Mouse (Mus musculus) embryonic facial prominence, embryonic 11.5 days (tissue): Measurements from ENCODE around the gene Gm3411. TPM values are rescaled to one million over a fixed set of nuclear protein-coding genes. Genes with fewer than 3 reads are reported as not detected.
"Not testable (repeated sequence)": the region's sequence is repeated elsewhere in the genome, so short reads cannot be mapped to it uniquely, and the experiment has no call there.

ENCODE experiments used
- ATAC-seq: fragments of 200-750 bp; cut with Nextera tagmentation; replicated peaks from 2 replicates; pipeline ENCODE4 v1.8.0; 2017; ENCODE audit warnings: low read depth; ENCODE audit not compliant: insufficient number of reproducible peaks, low FRiP score, low TSS enrichment
- DNase-seq: peaks from one replicate; pipeline ENCODE4 v3.0.0-alpha.2; 2015; ENCODE audit warnings: low spot score
- H3K27ac ChIP-seq: fragments of 300-500 bp; sonication (generic); replicated peaks from 2 replicates; pipeline ENCODE4 v1.5.1; 2014; ENCODE audit warnings: mild to moderate bottlenecking, low read depth, low read length, control low read depth
- H3K27me3 ChIP-seq: fragments of 300-500 bp; sonication (generic); 2 replicates; pipeline ENCODE4 v1.6.1; 2014; ENCODE audit warnings: mild to moderate bottlenecking, low read length, moderate library complexity, mixed read lengths; ENCODE audit not compliant: control insufficient read depth, insufficient read depth
- H3K36me3 ChIP-seq: fragments of 300-500 bp; sonication (generic); replicated peaks from 2 replicates; pipeline ENCODE4 v1.6.1; 2014; ENCODE audit warnings: low read depth, mild to moderate bottlenecking, low read length, moderate library complexity, mixed read lengths; ENCODE audit not compliant: control insufficient read depth, insufficient read depth
- H3K4me1 ChIP-seq: fragments of 300-500 bp; sonication (generic); 2 replicates; pipeline ENCODE4 v1.6.1; 2014; ENCODE audit warnings: low read length, mixed read lengths; ENCODE audit not compliant: control insufficient read depth, insufficient read depth
- H3K4me2 ChIP-seq: fragments of 300-500 bp; sonication (generic); 2 replicates; pipeline ENCODE4 v1.6.1; 2014; ENCODE audit warnings: low read depth, mild to moderate bottlenecking, control low read depth, low read length, moderate library complexity
- H3K4me3 ChIP-seq: fragments of 300-500 bp; sonication (generic); 2 replicates; pipeline ENCODE4 v1.5.1; 2014; ENCODE audit warnings: low read depth, low read length, control low read depth
- H3K9ac ChIP-seq: fragments of 300-500 bp; sonication (generic); replicated peaks from 2 replicates; pipeline ENCODE4 v1.6.1; 2014; ENCODE audit warnings: mild to moderate bottlenecking, control low read depth, low read length
- H3K9me3 ChIP-seq: fragments of 300-500 bp; sonication (generic); replicated peaks from 2 replicates; pipeline ENCODE4 v1.6.1; 2016; ENCODE audit warnings: mild to moderate bottlenecking, low read length, inconsistent platforms, mixed read lengths; ENCODE audit not compliant: control insufficient read depth
- WGBS: fragments of 180-500 bp; shearing (Covaris S2); extraction: QIAGEN DNeasy Blood & Tissue Kit; methylation state at CpG from one replicate; pipeline ENCODE4 v1.1.7; 2014; 5-methylcytosine and 5-hydroxymethylcytosine counted together
- polyA plus RNA-seq: library from polyadenylated mRNA; unstranded; fragments of >200 nt; fragmentation: Nextera tagmentation; extraction: Ambion mirVana; gene quantifications from 2 replicates; pipeline ENCODE4 v1.2.1, GENCODE M21; 2014

The Gm3411 gene
- polyA plus RNA-seq = 1.5 and 2.3 TPM in 2 replicates

DNA sequence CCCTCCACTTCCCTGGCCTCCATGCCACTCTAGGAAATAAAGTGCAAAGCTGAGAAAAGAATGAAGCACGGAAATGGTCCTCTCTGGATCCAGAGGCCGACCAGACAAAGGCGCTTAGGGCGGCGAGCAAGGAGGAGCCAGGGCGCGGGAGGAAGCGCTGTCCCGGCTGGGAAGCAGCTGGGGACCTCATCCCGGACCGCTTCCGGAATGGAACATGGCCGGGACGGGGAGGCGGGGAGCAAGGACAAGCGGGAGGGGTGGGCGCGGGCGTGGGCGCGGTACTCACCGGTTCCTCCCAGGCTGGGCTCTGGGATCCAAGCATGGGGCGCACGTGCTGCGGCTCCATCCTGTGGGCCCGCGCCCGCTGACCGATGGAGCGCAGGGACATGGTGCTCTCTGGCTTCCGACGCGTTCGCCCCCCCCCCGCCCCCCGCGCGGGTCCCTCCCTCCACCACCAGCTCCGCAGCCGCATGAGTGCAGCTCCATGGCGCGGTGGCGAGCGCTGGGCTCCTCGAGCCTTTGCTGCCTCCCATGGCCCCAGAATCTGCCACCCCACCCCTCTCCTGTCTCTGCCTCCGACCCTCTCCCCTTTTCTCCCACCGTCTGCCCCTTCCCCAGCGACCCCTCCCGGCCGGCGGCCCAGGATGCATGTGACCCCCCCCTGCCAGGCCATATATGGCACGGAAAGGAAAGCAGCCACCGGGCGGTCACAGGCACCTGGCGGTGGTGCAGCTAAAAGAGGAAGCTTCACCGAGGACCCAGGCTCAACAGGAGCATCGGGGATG, at the start of gene Gm3411:
Gene Gm3411, minus strand, starts transcription at position 320 of the 785 bp plus-strand sequence.
- H3K27me3 ChIP-seq, H3K36me3 ChIP-seq, H3K9me3 ChIP-seq, ATAC-seq, H3K4me1 ChIP-seq, H3K27ac ChIP-seq: not testable (repeated sequence)
- Histone ChIP-seq H3K4me3 (peak within 1 kb of the TSS; percentile 40), H3K9ac (peak within 1 kb of the TSS; percentile 60), H3K4me2 (peak within 1 kb of the TSS; percentile 56)
- DNase-seq = peak; percentile 44
- under 1% methylated on average over 44 of the region's 57 CpGs for WGBS

DNA sequence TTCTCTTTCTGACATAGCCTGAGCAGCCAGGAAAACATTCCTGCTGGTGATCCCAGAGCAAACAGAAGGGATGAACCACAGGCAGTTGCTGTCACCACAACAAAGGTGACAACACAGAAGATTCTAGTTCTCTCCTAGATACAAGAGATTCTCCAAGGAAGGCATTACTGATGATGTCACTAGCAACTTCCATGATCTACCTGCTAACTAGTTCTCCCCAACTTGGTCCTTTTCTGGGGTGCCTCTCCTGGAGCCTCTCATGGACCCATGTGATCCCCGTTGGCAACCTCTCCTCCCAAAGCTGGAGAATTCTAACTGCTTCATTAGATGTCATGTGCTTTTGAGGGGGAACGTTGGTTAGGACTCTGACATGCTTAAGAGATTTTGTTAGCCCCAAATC, 17.7 kb upstream of the Gm3411 start, which contains the start of gene Gm21103:
Gene Gm21103, minus strand, starts transcription at position 101 of the 400 bp plus-strand sequence.
- H3K4me1 ChIP-seq, H3K27me3 ChIP-seq, H3K27ac ChIP-seq, H3K4me3 ChIP-seq, DNase-seq, H3K9ac ChIP-seq, H3K36me3 ChIP-seq, H3K4me2 ChIP-seq, H3K9me3 ChIP-seq, ATAC-seq: not testable (repeated sequence)
- 88% methylated on average over 2 of the region's 2 CpGs for WGBS

DNA sequence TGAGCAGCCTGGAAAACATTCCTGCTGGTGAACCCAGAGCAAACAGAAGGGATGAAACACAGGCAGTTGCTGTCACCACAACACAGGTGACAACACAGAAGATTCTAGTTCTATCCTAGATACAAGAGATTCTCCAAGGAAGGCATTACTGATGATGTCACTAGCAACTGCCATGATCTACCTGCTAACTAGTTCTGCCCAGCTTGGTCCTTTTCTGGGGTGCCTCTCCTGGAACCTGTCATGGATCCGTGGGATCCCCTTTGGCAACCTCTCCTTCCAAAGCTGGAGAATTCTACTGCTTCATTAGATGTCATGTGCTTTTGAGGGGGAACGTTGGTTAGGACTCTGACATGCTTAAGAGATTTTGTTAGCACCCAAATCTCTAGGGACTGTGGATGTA, 67.9 kb downstream of the Gm3411 start, which contains the start of gene Gm21560:
Gene Gm21560, minus strand, starts transcription at position 101 of the 400 bp plus-strand sequence.
- not testable (repeated sequence) for H3K4me1 ChIP-seq, H3K4me2 ChIP-seq, H3K36me3 ChIP-seq, ATAC-seq, H3K27ac ChIP-seq, H3K9me3 ChIP-seq, H3K9ac ChIP-seq, H3K4me3 ChIP-seq, H3K27me3 ChIP-seq, DNase-seq
- WGBS = 64% methylated on average over 1 of the region's 2 CpGs

Other genes starting within 250 kb of the Gm3411 start
- gene Gm6337, start 229.0 kb downstream of the Gm3411 start, polyA plus RNA-seq = not detected in 2 replicates
- 1.3 and 2.2 TPM in 2 replicates for gene Gm8206, start 193.3 kb downstream of the Gm3411 start, polyA plus RNA-seq
- gene Gm3468, start 178.6 kb downstream of the Gm3411 start, polyA plus RNA-seq = 2.8 and 4.3 TPM in 2 replicates
- not detected in 2 replicates for gene Gm3476, start 161.4 kb downstream of the Gm3411 start, polyA plus RNA-seq
- not detected in 2 replicates for gene Gm21560, start 68.0 kb downstream of the Gm3411 start, polyA plus RNA-seq
- gene Gm21103, start 17.6 kb upstream of the Gm3411 start, polyA plus RNA-seq = not detected in 2 replicates
- gene Gm3618, start 56.4 kb upstream of the Gm3411 start, polyA plus RNA-seq = not detected in 2 replicates
- 0.27 TPM in 1 of 2 replicates, not detected in the other for gene Gm16440, start 103.1 kb upstream of the Gm3411 start, polyA plus RNA-seq
- 1.8 and 2.1 TPM in 2 replicates for gene Gm3591, start 125.2 kb upstream of the Gm3411 start, polyA plus RNA-seq
- not detected in 2 replicates for gene Gm3594, start 157.4 kb upstream of the Gm3411 start, polyA plus RNA-seq